In genomic region chr19:6236842-6237241, GRCm38 (mm10) we compare ENCODE assay signal across 14 mouse cellular contexts. TPM values are rescaled to one million over a fixed set of nuclear protein-coding genes. Genes with fewer than 3 reads are reported as not detected.
DNase-seq lines count a peak whose midpoint lies in the region; ATAC-seq and TF ChIP-seq lines count a peak whose summit lies in the region.
"Had no signal": no experiment of that assay in that cellular context is flagged by ENCODE, and none has a peak within 500 bp of the region (broad histone marks: within the 10 kb centered on the region; RNA-seq: fewer than 3 reads in every experiment).

No protein-coding gene starts in this region.

- peaks cover 26% of the 10 kb centered on the region for H3K4me1 ChIP-seq in heart, embryonic 15.5 days (replicated peaks)
- H3K4me1 ChIP-seq in midbrain, embryonic 10.5 days: peaks cover 31% of the 10 kb centered on the region
- H3K4me1 ChIP-seq in midbrain, postnatal 0 days (ENCODE audit: insufficient read depth, low read length): peaks cover 11% of the 10 kb centered on the region
- peaks cover 22% of the 10 kb centered on the region for H3K4me1 ChIP-seq in kidney, embryonic 14.5 days (ENCODE audit: control insufficient read depth, insufficient read depth, low read length)

- H3K4me3 ChIP-seq in heart, embryonic 15.5 days: no peak overlapping the region
- 0 out of 2 replicates have a peak overlapping the region, but pooled peaks have one; percentile 83 for H3K4me3 ChIP-seq in midbrain, embryonic 10.5 days
- H3K4me3 ChIP-seq in midbrain, postnatal 0 days (ENCODE audit: low read depth, low read length): no peak overlapping the region
- no peak overlapping the region for H3K4me3 ChIP-seq in kidney, embryonic 14.5 days (ENCODE audit: low read length)

- no peaks in the 10 kb centered on the region for H3K9me3 ChIP-seq in heart, embryonic 15.5 days (replicated peaks)
- no peaks in the 10 kb centered on the region for H3K9me3 ChIP-seq in midbrain, embryonic 10.5 days (replicated peaks)
- H3K9me3 ChIP-seq in midbrain, postnatal 0 days (ENCODE audit: low read length): no peaks in the 10 kb centered on the region
- H3K9me3 ChIP-seq in kidney, embryonic 14.5 days (ENCODE audit: control insufficient read depth, low read length): no peaks in the 10 kb centered on the region
- H3K9me3 ChIP-seq: lung, embryonic 15.5 days had no signal

- intact Hi-C loops in heart, postnatal 10 days (cut with DNase I): no loop called here

- peaks cover 10% of the 10 kb centered on the region; the same call in 1 of the 2 replicates for H3K36me3 ChIP-seq in heart, embryonic 15.5 days
- H3K36me3 ChIP-seq in midbrain, embryonic 10.5 days: peaks cover 14% of the 10 kb centered on the region
- H3K36me3 ChIP-seq in midbrain, postnatal 0 days (ENCODE audit: insufficient read depth, low read length): peaks cover 17% of the 10 kb centered on the region
- peaks cover 7% of the 10 kb centered on the region; the same call in 1 of the 2 replicates for H3K36me3 ChIP-seq in kidney, embryonic 14.5 days (ENCODE audit: control insufficient read depth, insufficient read depth, low read length)

- DNase-seq in heart, postnatal 10 days: no peak
- DNase-seq in midbrain, embryonic 10.5 days (ENCODE audit: low spot score): no peak
- no peak for DNase-seq in midbrain, postnatal 0 days (ENCODE audit: low spot score)
- peak; percentile 76 for DNase-seq in cerebellum, adult 9-10 months
- DNase-seq in adipocyte (ENCODE audit: low spot score): no peak

- no peak for TF ChIP-seq CTCF in midbrain, postnatal 0 days (IDR thresholded peaks at IDR 0.05)

- WGBS in heart, embryonic 15.5 days: 65% methylated on average over 7 of the region's 7 CpGs
- WGBS in midbrain, embryonic 10.5 days: 74% methylated on average over 7 of the region's 7 CpGs
- WGBS in midbrain, postnatal 0 days: 79% methylated on average over 7 of the region's 7 CpGs
- 79% methylated on average over 7 of the region's 7 CpGs for WGBS in kidney, embryonic 14.5 days

- no peak for ATAC-seq in heart, embryonic 15.5 days (replicated peaks; ENCODE audit: insufficient number of reproducible peaks, insufficient read depth, low FRiP score, low read depth)
- ATAC-seq in midbrain, postnatal 0 days (ENCODE audit: low FRiP score): no peak
- no peak for ATAC-seq in kidney, embryonic 14.5 days (ENCODE audit: low FRiP score, low TSS enrichment)

- no peak overlapping the region for H3K9ac ChIP-seq in heart, embryonic 15.5 days
- no peak overlapping the region for H3K9ac ChIP-seq in midbrain, postnatal 0 days (replicated peaks; ENCODE audit: low read length, poor library complexity, severe bottlenecking)
- no peak overlapping the region for H3K9ac ChIP-seq in kidney, embryonic 14.5 days (ENCODE audit: low read depth, low read length)
- H3K9ac ChIP-seq: lung, embryonic 15.5 days had no signal

- H3K27me3 ChIP-seq in heart, embryonic 15.5 days: no peaks in the 10 kb centered on the region
- no peaks in the 10 kb centered on the region for H3K27me3 ChIP-seq in midbrain, embryonic 10.5 days (ENCODE audit: low read depth, poor library complexity, severe bottlenecking)
- no peaks in the 10 kb centered on the region for H3K27me3 ChIP-seq in midbrain, postnatal 0 days (ENCODE audit: insufficient read depth, low read length)
- no peaks in the 10 kb centered on the region for H3K27me3 ChIP-seq in kidney, embryonic 14.5 days (ENCODE audit: control insufficient read depth, insufficient read depth, low read length)
- H3K27me3 ChIP-seq: lung, embryonic 15.5 days had no signal

- H3K4me2 ChIP-seq in heart, embryonic 15.5 days: no peak overlapping the region
- no peak overlapping the region for H3K4me2 ChIP-seq in midbrain, postnatal 0 days (ENCODE audit: low read depth, low read length, poor library complexity, severe bottlenecking)
- H3K4me2 ChIP-seq in kidney, embryonic 14.5 days (replicated peaks; ENCODE audit: low read depth, low read length): no peak overlapping the region

- H3K27ac ChIP-seq in heart, embryonic 15.5 days: 0 out of 2 replicates have a peak overlapping the region, but pooled peaks have one; percentile 97
- H3K27ac ChIP-seq in midbrain, embryonic 10.5 days (replicated peaks): peak overlapping the region; percentile 94
- no peak overlapping the region for H3K27ac ChIP-seq in midbrain, postnatal 0 days (ENCODE audit: low read depth, low read length)
- no peak overlapping the region for H3K27ac ChIP-seq in kidney, embryonic 14.5 days (ENCODE audit: low read depth, low read length)

RNA-seq across cellular contexts. Expression of gene Ppp2r5b, which starts 1.2 kb away (rescaled TPM):
- 21.4 and 28.1 TPM in 2 replicates for polyA plus RNA-seq in heart, embryonic 15.5 days (2015; fragmentation: Nextera tagmentation; extraction: Ambion mirVana)
- total RNA-seq in heart, postnatal 10 days (2021): 10 to 100 TPM; 30.7 to 31.7 TPM
- polyA plus RNA-seq in midbrain, embryonic 10.5 days (2016; fragmentation: Nextera tagmentation; extraction: Ambion mirVana): 31.7 and 42.8 TPM in 2 replicates
- 248 and 256 TPM in 2 replicates for total RNA-seq in midbrain, postnatal 0 days (2014; rRNA removed)
- 177 and 189 TPM in 2 replicates for polyA plus RNA-seq in midbrain, postnatal 0 days (2015; fragmentation: Nextera tagmentation; extraction: Ambion mirVana)
- polyA plus RNA-seq in kidney, embryonic 14.5 days (2014; fragmentation: Nextera tagmentation; extraction: Ambion mirVana): 16.4 and 19.7 TPM in 2 replicates

RNA-seq across cellular contexts. Expression of gene Atg2a, which starts 4.6 kb away (rescaled TPM):
- 6.7 and 10.0 TPM in 2 replicates for polyA plus RNA-seq in heart, embryonic 15.5 days (2015; fragmentation: Nextera tagmentation; extraction: Ambion mirVana)
- 10 to 100 TPM; 17.7 to 19.0 TPM for total RNA-seq in heart, postnatal 10 days (2021)
- 10.1 and 13.4 TPM in 2 replicates for polyA plus RNA-seq in midbrain, embryonic 10.5 days (2016; fragmentation: Nextera tagmentation; extraction: Ambion mirVana)
- total RNA-seq in midbrain, postnatal 0 days (2014; rRNA removed): 34.3 and 38.2 TPM in 2 replicates
- polyA plus RNA-seq in midbrain, postnatal 0 days (2015; fragmentation: Nextera tagmentation; extraction: Ambion mirVana): 9.6 and 9.7 TPM in 2 replicates
- polyA plus RNA-seq in kidney, embryonic 14.5 days (2014; fragmentation: Nextera tagmentation; extraction: Ambion mirVana): 7.2 and 12.4 TPM in 2 replicates

RNA-seq across cellular contexts. Expression of gene Gpha2, which starts 10.7 kb away (rescaled TPM):
- polyA plus RNA-seq in heart, embryonic 15.5 days (2015; fragmentation: Nextera tagmentation; extraction: Ambion mirVana): 0.57 TPM in 1 of 2 replicates, not detected in the other
- total RNA-seq in heart, postnatal 10 days (2021): not detected
- polyA plus RNA-seq in midbrain, embryonic 10.5 days (2016; fragmentation: Nextera tagmentation; extraction: Ambion mirVana): not detected in 2 replicates
- not detected in 2 replicates for total RNA-seq in midbrain, postnatal 0 days (2014; rRNA removed)
- polyA plus RNA-seq in midbrain, postnatal 0 days (2015; fragmentation: Nextera tagmentation; extraction: Ambion mirVana): 0.31 TPM in 1 of 2 replicates, not detected in the other
- polyA plus RNA-seq in kidney, embryonic 14.5 days (2014; fragmentation: Nextera tagmentation; extraction: Ambion mirVana): 0.93 TPM in 1 of 2 replicates, not detected in the other
- total RNA-seq: gastrocnemius, postnatal 36 days; hindbrain, postnatal 0 days; layer of hippocampus, postnatal 10 days; megakaryocyte-erythroid progenitor cell, adult 5-6 weeks had no signal
- polyA plus RNA-seq: heart, embryonic 14.5 days; lung, embryonic 15.5 days had no signal

RNA-seq across cellular contexts. Expression of gene Ehd1, which starts 39.7 kb away (rescaled TPM):
- 54.1 and 66.8 TPM in 2 replicates for polyA plus RNA-seq in heart, embryonic 15.5 days (2015; fragmentation: Nextera tagmentation; extraction: Ambion mirVana)
- total RNA-seq in heart, postnatal 10 days (2021): 100 to 1,000 TPM; 129 to 181 TPM
- 81.6 and 93.5 TPM in 2 replicates for polyA plus RNA-seq in midbrain, embryonic 10.5 days (2016; fragmentation: Nextera tagmentation; extraction: Ambion mirVana)
- total RNA-seq in midbrain, postnatal 0 days (2014; rRNA removed): 117 and 139 TPM in 2 replicates
- 73.0 and 74.0 TPM in 2 replicates for polyA plus RNA-seq in midbrain, postnatal 0 days (2015; fragmentation: Nextera tagmentation; extraction: Ambion mirVana)
- 38.3 and 46.0 TPM in 2 replicates for polyA plus RNA-seq in kidney, embryonic 14.5 days (2014; fragmentation: Nextera tagmentation; extraction: Ambion mirVana)

RNA-seq across cellular contexts. Expression of gene Majin, which starts 52.7 kb away (rescaled TPM):
- polyA plus RNA-seq in heart, embryonic 15.5 days (2015; fragmentation: Nextera tagmentation; extraction: Ambion mirVana): not detected in 2 replicates
- not detected for total RNA-seq in heart, postnatal 10 days (2021)
- polyA plus RNA-seq in midbrain, embryonic 10.5 days (2016; fragmentation: Nextera tagmentation; extraction: Ambion mirVana): not detected in 2 replicates
- total RNA-seq in midbrain, postnatal 0 days (2014; rRNA removed): not detected in 2 replicates
- polyA plus RNA-seq in midbrain, postnatal 0 days (2015; fragmentation: Nextera tagmentation; extraction: Ambion mirVana): 0.16 and 0.18 TPM in 2 replicates
- not detected in 2 replicates for polyA plus RNA-seq in kidney, embryonic 14.5 days (2014; fragmentation: Nextera tagmentation; extraction: Ambion mirVana)
- total RNA-seq: gastrocnemius, postnatal 36 days; hindbrain, postnatal 0 days; layer of hippocampus, postnatal 10 days; megakaryocyte-erythroid progenitor cell, adult 5-6 weeks had no signal
- polyA plus RNA-seq: heart, embryonic 14.5 days; hindbrain, postnatal 0 days; limb, embryonic 11.5 days; lung, embryonic 15.5 days had no signal

Comparison
In these comparisons a context has a peak if more than half of its experiments do, and no peak if none do; other contexts are left out.
1. H3K27ac ChIP-seq: peak in heart, embryonic 15.5 days (single experiment) and midbrain, embryonic 10.5 days (single experiment); none in midbrain, postnatal 0 days (single experiment) and kidney, embryonic 14.5 days (single experiment).